Mouse (Mus musculus) kidney, adult 2 months (tissue): ENCODE measurements at regions not wholly inside any gene's neighbourhood (a gene's known extent, or its start where the extent isn't known, plus 50 kb on each side); places are given as distances from the start of the nearest gene placed in this dataset.
A peak's percentile ranks its signal among the peaks of the same experiment; 100 is the strongest.

Experiments used
- DNase-seq: peaks from one replicate; pipeline ENCODE4 v3.0.0; 2021
- H3K27ac ChIP-seq: fragments of 200-500 bp; 2 replicates; pipeline ENCODE4 v1.5.1; 2012; ENCODE audit warnings: low read depth, low read length, control low read depth, inconsistent platforms; ENCODE audit not compliant: insufficient read depth
- H3K27me3 ChIP-seq: fragments of 200-500 bp; replicated peaks from 2 replicates; pipeline ENCODE4 v1.6.1; 2012; ENCODE audit warnings: mild to moderate bottlenecking, moderate library complexity, low read length, inconsistent platforms; ENCODE audit not compliant: control insufficient read depth, insufficient read depth
- H3K36me3 ChIP-seq: fragments of 200-500 bp; 2 replicates; pipeline ENCODE4 v1.6.1; 2012; ENCODE audit warnings: mild to moderate bottlenecking, moderate library complexity, low read length, inconsistent platforms; ENCODE audit not compliant: control insufficient read depth, insufficient read depth
- H3K4me1 ChIP-seq: fragments of 200-500 bp; 2 replicates; pipeline ENCODE4 v1.6.1; 2011; ENCODE audit warnings: low read length; ENCODE audit not compliant: control insufficient read depth, insufficient read depth
- H3K4me3 ChIP-seq: fragments of 200-500 bp; 2 replicates; pipeline ENCODE4 v1.5.1; 2011; ENCODE audit warnings: mild to moderate bottlenecking, low read depth, low read length, control low read depth; ENCODE audit not compliant: insufficient read depth
- CTCF ChIP-seq: fragments of 200-500 bp; conservative IDR thresholded peaks from 2 replicates; pipeline ENCODE4 v1.5.1; 2011; ENCODE audit warnings: low read depth, mild to moderate bottlenecking, control low read depth, low read length, moderate library complexity, mixed read lengths; ENCODE audit not compliant: insufficient read depth, insufficient read length
- POLR2A ChIP-seq: fragments of 200-500 bp; IDR thresholded peaks from one replicate; pipeline ENCODE4 v1.6.1; 2011; ENCODE audit warnings: low read depth, low read length, control low read depth
- WGBS: fragments of 180-500 bp; shearing (Covaris S2); methylation state at CpG from one replicate; pipeline ENCODE4 v1.1.7; 2018; 5-methylcytosine and 5-hydroxymethylcytosine counted together

- WGBS = 83% methylated on average over 6 of the region's 6 CpGs
- no peaks in the 10 kb centered on the region for H3K36me3 ChIP-seq
- H3K27me3 ChIP-seq = no peaks in the 10 kb centered on the region
- no peak overlapping the region for H3K27ac ChIP-seq
- TF ChIP-seq POLR2A (no peak), CTCF (no peak)
- H3K4me1 ChIP-seq = peaks cover 2% of the 10 kb centered on the region; the same call in 1 of the 2 replicates
- DNase-seq = no peak
- no peak overlapping the region for H3K4me3 ChIP-seq
Observed at GRCm38 (mm10) chr12:69428108-69428507, 55.9 kb upstream of the Gm9887 start.

DNA sequence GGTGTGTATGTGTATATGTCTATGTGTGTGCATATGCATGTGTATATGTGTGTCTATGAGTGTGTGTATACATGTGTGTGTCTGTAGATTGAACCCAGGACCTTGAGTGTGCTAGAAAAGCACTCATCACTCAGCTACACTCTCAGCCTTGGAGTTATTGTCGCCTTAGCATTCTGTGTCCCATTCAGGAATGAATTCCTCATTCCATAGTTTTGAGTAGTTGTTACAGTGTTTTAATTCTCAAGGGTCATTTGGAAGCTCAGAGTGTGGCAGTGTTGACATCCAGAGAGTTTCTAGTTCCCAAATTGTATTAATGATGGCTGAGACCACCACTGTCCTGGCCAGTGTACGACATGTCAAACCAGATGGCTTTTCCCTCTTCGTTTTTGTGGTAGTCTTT, 53.4 kb upstream of the Gm9887 start:
- DNase-seq = no peak
- Histone ChIP-seq H3K36me3 (no peaks in the 10 kb centered on the region), H3K4me3 (no peak overlapping the region), H3K27ac (no peak overlapping the region), H3K4me1 (peaks cover 4% of the 10 kb centered on the region; the same call in 1 of the 2 replicates), H3K27me3 (no peaks in the 10 kb centered on the region)
- TF ChIP-seq CTCF = no peak
- TF ChIP-seq POLR2A = no peak
- WGBS = 68% methylated on average over 3 of the region's 3 CpGs

GRCm38 (mm10) chr12:69424971-69425370, 52.7 kb upstream of the Gm9887 start:
- Histone ChIP-seq H3K27me3 (no peaks in the 10 kb centered on the region), H3K36me3 (no peaks in the 10 kb centered on the region), H3K4me1 (peaks cover 4% of the 10 kb centered on the region; the same call in 1 of the 2 replicates), H3K27ac (peak overlapping the region; percentile 36; the same call in 1 of the 2 replicates), H3K4me3 (no peak overlapping the region)
- DNase-seq = peak; percentile 81
- TF ChIP-seq POLR2A (no peak), CTCF (no peak)
- WGBS = 61% methylated on average over 14 of the region's 14 CpGs
